Mouse (Mus musculus) stomach, postnatal 0 days (tissue): Measurements from ENCODE around the gene Nat8f5.

ENCODE experiments used
- CTCF ChIP-seq: IDR thresholded peaks from 2 replicates; pipeline ENCODE4 v1.5.1; 2016; ENCODE audit warnings: antibody characterized with exemption, low read depth, mild to moderate bottlenecking, moderate library complexity
- EP300 ChIP-seq: optimal IDR thresholded peaks from 2 replicates; pipeline ENCODE3; 2016; ENCODE audit warnings: antibody characterized with exemption

DNA sequence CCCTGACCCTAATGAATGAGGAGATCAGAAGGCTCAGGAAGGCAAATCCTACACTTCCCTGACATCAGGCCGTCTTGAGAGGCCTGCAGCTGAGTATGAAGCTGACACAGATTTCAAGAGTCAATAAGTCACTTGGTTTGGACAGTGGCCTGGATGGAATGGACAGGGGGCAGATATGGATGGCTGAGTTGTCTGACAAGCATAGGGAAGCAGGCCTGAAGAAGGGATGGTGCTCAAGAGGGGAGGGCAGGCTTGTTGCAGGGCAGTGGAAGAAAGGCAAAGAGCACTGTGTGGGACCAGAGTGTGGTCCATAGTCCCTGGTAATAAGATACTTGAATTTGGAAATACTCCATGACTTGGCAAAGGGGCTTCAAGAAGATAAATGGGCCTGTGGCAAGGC, 8.7 kb upstream of the Nat8f5 start:
- TF ChIP-seq EP300 (no peak), CTCF (no peak)
